Mouse (Mus musculus) heart, embryonic 16.5 days (tissue): Measurements from ENCODE around the gene Cpe. TPM values are rescaled to one million over a fixed set of nuclear protein-coding genes. Genes with fewer than 3 reads are reported as not detected.
A peak's percentile ranks its signal among the peaks of the same experiment; 100 is the strongest.

Experiments used
- ATAC-seq: fragments of 200-750 bp; cut with Nextera tagmentation; replicated peaks from 2 replicates; pipeline ENCODE4 v1.8.0; 2017; ENCODE audit warnings: moderate number of reproducible peaks; ENCODE audit not compliant: insufficient read depth, low FRiP score; ENCODE audit errors: extremely low read depth
- H3K27ac ChIP-seq: fragments of 300-500 bp; sonication (generic); 2 replicates; pipeline ENCODE4 v1.5.1; 2014; ENCODE audit warnings: mild to moderate bottlenecking, low read length, control low read depth, moderate library complexity
- H3K27me3 ChIP-seq: fragments of 300-500 bp; sonication (generic); 2 replicates; pipeline ENCODE4 v1.6.1; 2014; ENCODE audit warnings: low read length, mixed read lengths; ENCODE audit not compliant: control insufficient read depth, insufficient read depth
- H3K36me3 ChIP-seq: fragments of 300-500 bp; sonication (generic); 2 replicates; pipeline ENCODE4 v1.6.1; 2014; ENCODE audit not compliant: control insufficient read depth, insufficient read depth
- H3K4me1 ChIP-seq: fragments of 300-500 bp; sonication (generic); 2 replicates; pipeline ENCODE4 v1.6.1; 2014; ENCODE audit warnings: low read length, mixed read lengths; ENCODE audit not compliant: control insufficient read depth, insufficient read depth
- H3K4me2 ChIP-seq: fragments of 300-500 bp; sonication (generic); 2 replicates; pipeline ENCODE4 v1.6.1; 2014; ENCODE audit warnings: low read depth, mild to moderate bottlenecking, control low read depth, low read length
- H3K4me3 ChIP-seq: fragments of 300-500 bp; sonication (generic); 2 replicates; pipeline ENCODE4 v1.5.1; 2014; ENCODE audit warnings: mild to moderate bottlenecking, control low read depth, low read length
- H3K9ac ChIP-seq: fragments of 300-500 bp; sonication (generic); 2 replicates; pipeline ENCODE4 v1.6.1; 2014; ENCODE audit warnings: low read length, control low read depth
- H3K9me3 ChIP-seq: fragments of 300-500 bp; sonication (generic); replicated peaks from 2 replicates; pipeline ENCODE4 v1.6.1; 2016; ENCODE audit warnings: low read length; ENCODE audit not compliant: control insufficient read depth
- WGBS: fragments of 180-500 bp; shearing (Covaris S2); extraction: QIAGEN DNeasy Blood & Tissue Kit; methylation state at CpG from one replicate; pipeline ENCODE4 v1.1.7; 2014; 5-methylcytosine and 5-hydroxymethylcytosine counted together
- polyA plus RNA-seq: library from polyadenylated mRNA; unstranded; fragments of >200 nt; fragmentation: Nextera tagmentation; extraction: Ambion mirVana; gene quantifications from 2 replicates; pipeline ENCODE4 v1.2.1, GENCODE M21; 2015

Cpe gene
- polyA plus RNA-seq, 1 experiment from 2014 or later: 274 TPM

- peak overlapping the region; percentile 22 for H3K4me2 ChIP-seq
- peak; percentile 58; the same call in 1 of the 2 replicates for ATAC-seq
- H3K9ac ChIP-seq: no peak overlapping the region
- 21% methylated on average over 3 of the region's 3 CpGs for WGBS
- peaks cover 12% of the 10 kb centered on the region for H3K4me1 ChIP-seq
- no peak overlapping the region for H3K4me3 ChIP-seq
- peak overlapping the region; percentile 56 for H3K27ac ChIP-seq
- H3K36me3 ChIP-seq: no peaks in the 10 kb centered on the region
- H3K9me3 ChIP-seq: no peaks in the 10 kb centered on the region
- H3K27me3 ChIP-seq: no peaks in the 10 kb centered on the region
Observed at GRCm38 (mm10) chr8:64665563-64665962, 27.3 kb downstream of the Cpe start.

GRCm38 (mm10) chr8:64664811-64665210 lies 28.0 kb downstream of the Cpe start:
- Histone ChIP-seq H3K4me3 (no peak overlapping the region), H3K9me3 (no peaks in the 10 kb centered on the region), H3K27ac (no peak overlapping the region), H3K4me1 (peaks cover 12% of the 10 kb centered on the region), H3K36me3 (no peaks in the 10 kb centered on the region), H3K27me3 (no peaks in the 10 kb centered on the region), H3K4me2 (no peak overlapping the region), H3K9ac (no peak overlapping the region)
- 70% methylated on average over 3 of the region's 3 CpGs for WGBS
- no peak for ATAC-seq

- Histone ChIP-seq H3K36me3 (no peaks in the 10 kb centered on the region), H3K4me1 (peaks cover 12% of the 10 kb centered on the region), H3K4me2 (no peak overlapping the region), H3K4me3 (no peak overlapping the region), H3K9ac (no peak overlapping the region), H3K27ac (no peak overlapping the region), H3K27me3 (no peaks in the 10 kb centered on the region), H3K9me3 (no peaks in the 10 kb centered on the region)
- 49% methylated on average over 2 of the region's 2 CpGs for WGBS
- no peak for ATAC-seq
Observed at GRCm38 (mm10) chr8:64664350-64664749, 28.5 kb downstream of the Cpe start.

- Histone ChIP-seq H3K36me3 (no peaks in the 10 kb centered on the region), H3K9ac (no peak overlapping the region), H3K27ac (no peak overlapping the region), H3K4me1 (0 out of 2 replicates have a peak, but pooled peaks cover 3% of the 10 kb centered on the region), H3K4me3 (no peak overlapping the region), H3K9me3 (no peaks in the 10 kb centered on the region), H3K4me2 (no peak overlapping the region), H3K27me3 (no peaks in the 10 kb centered on the region)
- WGBS: 67% methylated on average over 5 of the region's 5 CpGs
- no peak for ATAC-seq
Observed at GRCm38 (mm10) chr8:64659097-64659496, 33.8 kb downstream of the Cpe start.

GRCm38 (mm10) chr8:64657980-64658401 lies 34.9 kb downstream of the Cpe start:
- H3K9me3 ChIP-seq: no peaks in the 10 kb centered on the region
- 87% methylated on average over 4 of the region's 4 CpGs for WGBS
- H3K27ac ChIP-seq: no peak overlapping the region
- H3K9ac ChIP-seq: no peak overlapping the region
- H3K4me2 ChIP-seq: no peak overlapping the region
- no peak for ATAC-seq
- H3K4me3 ChIP-seq: no peak overlapping the region
- 0 out of 2 replicates have a peak, but pooled peaks cover 3% of the 10 kb centered on the region for H3K4me1 ChIP-seq
- H3K36me3 ChIP-seq: no peaks in the 10 kb centered on the region
- H3K27me3 ChIP-seq: no peaks in the 10 kb centered on the region

- H3K27ac ChIP-seq: no peak overlapping the region
- H3K4me1 ChIP-seq: 0 out of 2 replicates have a peak, but pooled peaks cover 3% of the 10 kb centered on the region
- 59% methylated on average over 7 of the region's 7 CpGs for WGBS
- H3K36me3 ChIP-seq: no peaks in the 10 kb centered on the region
- H3K9ac ChIP-seq: no peak overlapping the region
- no peaks in the 10 kb centered on the region; the same call in 1 of the 2 replicates for H3K9me3 ChIP-seq
- no peaks in the 10 kb centered on the region for H3K27me3 ChIP-seq
- no peak overlapping the region for H3K4me3 ChIP-seq
- no peak for ATAC-seq
- H3K4me2 ChIP-seq: no peak overlapping the region
Observed at GRCm38 (mm10) chr8:64657517-64657916, 35.3 kb downstream of the Cpe start.

GRCm38 (mm10) chr8:64655887-64656286 lies 37.0 kb downstream of the Cpe start:
- H3K27me3 ChIP-seq: no peaks in the 10 kb centered on the region
- peaks cover 3% of the 10 kb centered on the region; the same call in 1 of the 2 replicates for H3K36me3 ChIP-seq
- no peaks in the 10 kb centered on the region; the same call in 1 of the 2 replicates for H3K9me3 ChIP-seq
- H3K4me1 ChIP-seq: 0 out of 2 replicates have a peak, but pooled peaks cover 3% of the 10 kb centered on the region
- H3K27ac ChIP-seq: no peak overlapping the region
- H3K4me2 ChIP-seq: no peak overlapping the region
- ATAC-seq: no peak
- H3K9ac ChIP-seq: no peak overlapping the region
- H3K4me3 ChIP-seq: no peak overlapping the region
- 76% methylated on average over 6 of the region's 6 CpGs for WGBS

- H3K9ac ChIP-seq: no peak overlapping the region
- ATAC-seq: no peak
- WGBS: 83% methylated on average over 2 of the region's 2 CpGs
- no peak overlapping the region for H3K4me3 ChIP-seq
- no peaks in the 10 kb centered on the region; the same call in 1 of the 2 replicates for H3K9me3 ChIP-seq
- H3K4me1 ChIP-seq: 0 out of 2 replicates have a peak, but pooled peaks cover 3% of the 10 kb centered on the region
- H3K36me3 ChIP-seq: peaks cover 3% of the 10 kb centered on the region; the same call in 1 of the 2 replicates
- H3K27ac ChIP-seq: no peak overlapping the region
- no peak overlapping the region for H3K4me2 ChIP-seq
- no peaks in the 10 kb centered on the region for H3K27me3 ChIP-seq
Observed at GRCm38 (mm10) chr8:64655087-64655486, 37.8 kb downstream of the Cpe start.

GRCm38 (mm10) chr8:64652285-64652684 lies 40.6 kb downstream of the Cpe start:
- no peak overlapping the region for H3K9ac ChIP-seq
- H3K36me3 ChIP-seq: peaks cover 3% of the 10 kb centered on the region; the same call in 1 of the 2 replicates
- no peaks in the 10 kb centered on the region for H3K27me3 ChIP-seq
- H3K4me1 ChIP-seq: 0 out of 2 replicates have a peak, but pooled peaks cover 3% of the 10 kb centered on the region
- no peaks in the 10 kb centered on the region; the same call in 1 of the 2 replicates for H3K9me3 ChIP-seq
- H3K4me3 ChIP-seq: no peak overlapping the region
- ATAC-seq: no peak
- no peak overlapping the region for H3K27ac ChIP-seq
- H3K4me2 ChIP-seq: no peak overlapping the region
